Mouse (Mus musculus) midbrain, embryonic 11.5 days (tissue): ENCODE data around the gene Tox2. TPM values are rescaled to one million over a fixed set of nuclear protein-coding genes. Genes with fewer than 3 reads are reported as not detected.
A peak's percentile ranks its signal among the peaks of the same experiment; 100 is the strongest.

Source experiments
- ATAC-seq: fragments of 200-750 bp; cut with Nextera tagmentation; 2 replicates; pipeline ENCODE4 v1.8.0; 2017; ENCODE audit warnings: moderate TSS enrichment, moderate library complexity; ENCODE audit not compliant: low FRiP score
- DNase-seq: peaks from one replicate; pipeline ENCODE4 v3.0.0; 2015; ENCODE audit warnings: low spot score; ENCODE audit errors: missing footprints
- H3K27ac ChIP-seq: fragments of 300-500 bp; sonication (generic); 2 replicates; pipeline ENCODE4 v1.5.1; 2014; ENCODE audit warnings: low read depth, low read length
- H3K27me3 ChIP-seq: fragments of 300-500 bp; sonication (generic); 2 replicates; pipeline ENCODE4 v1.6.1; 2014; ENCODE audit warnings: mild to moderate bottlenecking, low read length, moderate library complexity, mixed read lengths; ENCODE audit not compliant: control insufficient read depth, insufficient read depth
- H3K36me3 ChIP-seq: fragments of 300-500 bp; sonication (generic); 2 replicates; pipeline ENCODE4 v1.6.1; 2014; ENCODE audit warnings: mild to moderate bottlenecking, low read length, moderate library complexity, mixed read lengths; ENCODE audit not compliant: control insufficient read depth, insufficient read depth
- H3K4me1 ChIP-seq: fragments of 300-500 bp; sonication (generic); 2 replicates; pipeline ENCODE4 v1.6.1; 2014; ENCODE audit warnings: low read length; ENCODE audit not compliant: control insufficient read depth, insufficient read depth
- H3K4me2 ChIP-seq: fragments of 300-500 bp; sonication (generic); 2 replicates; pipeline ENCODE4 v1.6.1; 2014; ENCODE audit warnings: mild to moderate bottlenecking, moderate library complexity
- H3K4me3 ChIP-seq: fragments of 300-500 bp; sonication (generic); 2 replicates; pipeline ENCODE4 v1.5.1; 2014; ENCODE audit warnings: low read depth, low read length
- H3K9ac ChIP-seq: fragments of 300-500 bp; sonication (generic); 2 replicates; pipeline ENCODE4 v1.6.1; 2014; ENCODE audit warnings: low read length
- H3K9me3 ChIP-seq: fragments of 300-500 bp; sonication (generic); 2 replicates; pipeline ENCODE4 v1.6.1; 2016; ENCODE audit warnings: low read length; ENCODE audit not compliant: control insufficient read depth
- WGBS: fragments of 180-500 bp; shearing (Covaris S2); extraction: QIAGEN DNeasy Blood & Tissue Kit; methylation state at CpG from one replicate; pipeline ENCODE4 v1.1.7; 2014; 5-methylcytosine and 5-hydroxymethylcytosine counted together
- polyA plus RNA-seq: library from polyadenylated mRNA; unstranded; fragments of >200 nt; fragmentation: Nextera tagmentation; extraction: Ambion mirVana; gene quantifications from 2 replicates; pipeline ENCODE4 v1.2.1, GENCODE M21; 2014

Gene Tox2
- polyA plus RNA-seq, 1 experiment from 2014 or later = 38.2 TPM

DNA sequence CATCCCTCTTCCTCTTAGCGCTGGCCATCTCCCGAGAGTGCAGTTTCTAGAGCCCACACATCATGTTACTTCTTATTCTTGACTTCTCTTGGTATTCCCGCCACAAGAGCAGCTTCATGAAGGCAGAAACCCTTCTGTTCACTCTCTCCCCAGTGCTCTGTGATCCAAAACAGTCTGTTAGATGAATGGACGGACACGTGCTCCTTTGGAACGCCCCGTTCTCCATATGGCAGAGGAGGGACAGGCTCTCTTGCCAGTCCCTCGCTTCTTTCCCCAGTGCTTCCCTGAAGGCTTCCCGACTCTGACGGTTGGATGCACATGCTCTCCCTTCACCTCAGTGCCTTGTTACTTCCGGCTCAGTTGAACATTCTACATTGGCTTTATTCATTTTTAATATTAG lies 15.4 kb upstream of the Tox2 start:
- Histone ChIP-seq H3K9me3 (no peaks in the 10 kb centered on the region), H3K27ac (no peak overlapping the region), H3K9ac (no peak overlapping the region), H3K4me1 (peaks cover 23% of the 10 kb centered on the region), H3K27me3 (no peaks in the 10 kb centered on the region), H3K4me2 (no peak overlapping the region), H3K4me3 (no peak overlapping the region), H3K36me3 (no peaks in the 10 kb centered on the region)
- 62% methylated on average over 11 of the region's 11 CpGs for WGBS
- no peak for DNase-seq
- no peak for ATAC-seq

DNA sequence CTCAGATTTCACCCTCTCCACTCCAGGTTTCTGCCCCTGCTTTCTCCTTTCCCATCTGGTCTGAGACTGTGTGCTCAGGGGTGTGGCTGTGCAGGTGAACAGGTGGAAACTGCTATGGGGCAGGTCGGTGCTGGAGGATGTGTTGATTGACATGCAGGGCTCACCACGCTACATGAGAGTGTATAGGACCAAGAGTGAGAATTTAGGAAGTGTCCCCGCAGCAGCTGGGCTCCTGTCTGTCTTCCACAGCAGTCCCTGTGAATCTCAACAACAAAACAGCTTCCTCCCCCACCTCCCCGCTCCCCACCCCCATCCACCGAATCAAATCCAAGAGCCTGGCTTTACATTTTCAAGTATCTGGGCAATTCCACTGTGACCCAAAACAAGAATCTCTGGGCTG lies 13.3 kb upstream of the Tox2 start:
- Histone ChIP-seq H3K27me3 (no peaks in the 10 kb centered on the region), H3K4me1 (peaks cover 39% of the 10 kb centered on the region), H3K36me3 (no peaks in the 10 kb centered on the region), H3K4me2 (peak overlapping the region; percentile 25; the same call in 1 of the 2 replicates), H3K4me3 (no peak overlapping the region), H3K27ac (peak overlapping the region; percentile 85), H3K9me3 (no peaks in the 10 kb centered on the region), H3K9ac (peak overlapping the region; percentile 52)
- ATAC-seq (peak; percentile 72), DNase-seq (no peak)
- 6% methylated on average over 5 of the region's 5 CpGs for WGBS

DNA sequence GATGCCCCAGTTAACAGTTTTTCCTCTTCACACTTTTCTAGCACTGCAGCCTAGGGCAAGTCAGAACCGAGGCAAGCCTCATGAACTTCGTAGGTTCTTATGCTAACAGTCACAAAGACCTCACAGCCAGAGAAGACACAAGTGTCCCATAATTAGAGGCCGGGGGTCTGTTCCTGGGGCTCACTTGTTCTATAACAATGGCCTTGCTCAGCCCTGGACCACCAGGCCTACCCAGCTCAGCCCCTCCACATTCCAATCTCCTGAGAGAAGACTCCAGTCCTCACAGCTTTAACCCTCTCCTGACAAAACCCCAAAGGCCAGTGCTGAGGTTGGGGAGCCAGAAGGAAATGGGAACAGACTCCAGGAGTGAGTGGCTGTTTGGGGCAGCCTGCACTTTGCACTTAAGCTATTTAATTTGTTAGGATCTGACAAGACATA lies 12.9 kb upstream of the Tox2 start:
- Histone ChIP-seq H3K4me1 (peaks cover 44% of the 10 kb centered on the region), H3K9ac (peak overlapping the region; percentile 52), H3K27ac (peak overlapping the region; percentile 85), H3K4me3 (no peak overlapping the region), H3K4me2 (peak overlapping the region; percentile 25; the same call in 1 of the 2 replicates), H3K9me3 (no peaks in the 10 kb centered on the region), H3K27me3 (no peaks in the 10 kb centered on the region), H3K36me3 (no peaks in the 10 kb centered on the region)
- 0% methylated on average over 3 of the region's 3 CpGs for WGBS
- peak; percentile 96 for DNase-seq
- ATAC-seq = peak; percentile 93

DNA sequence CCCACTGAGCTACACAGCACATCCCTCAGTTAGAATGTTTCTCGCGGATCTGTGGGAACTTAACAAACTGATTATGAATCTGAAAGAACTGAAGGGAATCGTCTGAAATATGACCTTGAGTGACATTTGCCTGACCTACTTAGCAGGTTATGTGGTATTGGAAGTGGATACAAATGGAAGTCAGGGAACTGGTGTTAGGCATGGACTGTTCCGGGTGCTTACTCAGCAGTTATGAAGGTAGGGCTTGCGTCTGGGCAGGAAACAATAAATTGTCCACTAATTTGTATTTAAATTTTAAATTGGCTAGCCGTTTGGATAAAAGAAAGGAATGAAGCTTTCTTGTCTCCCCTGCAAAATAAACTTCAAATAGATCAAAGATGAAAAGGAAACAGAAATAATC lies 10.4 kb upstream of the Tox2 start:
- no peak for DNase-seq
- Histone ChIP-seq H3K9me3 (no peaks in the 10 kb centered on the region), H3K4me1 (peaks cover 58% of the 10 kb centered on the region), H3K36me3 (no peaks in the 10 kb centered on the region), H3K4me3 (no peak overlapping the region), H3K27ac (no peak overlapping the region), H3K27me3 (no peaks in the 10 kb centered on the region), H3K4me2 (no peak overlapping the region), H3K9ac (no peak overlapping the region)
- no peak for ATAC-seq
- 73% methylated on average over 6 of the region's 6 CpGs for WGBS

DNA sequence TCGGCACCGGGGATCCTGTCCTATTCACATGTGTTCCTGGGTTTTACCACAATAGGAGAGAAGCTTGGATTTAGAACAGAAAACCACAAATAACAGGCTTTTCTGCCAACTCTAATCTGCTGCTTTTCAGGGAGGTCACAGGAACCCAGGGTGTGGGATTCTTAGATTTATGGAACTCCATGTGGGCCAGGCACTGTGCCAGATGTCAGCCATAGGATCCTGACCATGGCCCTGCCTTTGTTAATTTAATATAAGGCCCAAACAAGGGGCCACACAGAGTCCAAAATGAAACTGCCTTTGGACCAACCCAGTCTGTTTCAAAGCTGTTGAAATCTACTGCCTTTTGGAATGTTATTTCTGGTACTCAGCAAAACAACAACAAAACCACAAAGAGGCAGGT lies 8.9 kb upstream of the Tox2 start:
- peaks cover 57% of the 10 kb centered on the region for H3K4me1 ChIP-seq
- peak overlapping the region; percentile 7; the same call in 1 of the 2 replicates for H3K9ac ChIP-seq
- no peak overlapping the region for H3K4me3 ChIP-seq
- no peaks in the 10 kb centered on the region for H3K9me3 ChIP-seq
- peak overlapping the region; percentile 26; the same call in 1 of the 2 replicates for H3K27ac ChIP-seq
- ATAC-seq = no peak
- WGBS = 31% methylated on average over 2 of the region's 2 CpGs
- no peaks in the 10 kb centered on the region for H3K36me3 ChIP-seq
- no peaks in the 10 kb centered on the region for H3K27me3 ChIP-seq
- no peak overlapping the region for H3K4me2 ChIP-seq
- DNase-seq = peak; percentile 89

DNA sequence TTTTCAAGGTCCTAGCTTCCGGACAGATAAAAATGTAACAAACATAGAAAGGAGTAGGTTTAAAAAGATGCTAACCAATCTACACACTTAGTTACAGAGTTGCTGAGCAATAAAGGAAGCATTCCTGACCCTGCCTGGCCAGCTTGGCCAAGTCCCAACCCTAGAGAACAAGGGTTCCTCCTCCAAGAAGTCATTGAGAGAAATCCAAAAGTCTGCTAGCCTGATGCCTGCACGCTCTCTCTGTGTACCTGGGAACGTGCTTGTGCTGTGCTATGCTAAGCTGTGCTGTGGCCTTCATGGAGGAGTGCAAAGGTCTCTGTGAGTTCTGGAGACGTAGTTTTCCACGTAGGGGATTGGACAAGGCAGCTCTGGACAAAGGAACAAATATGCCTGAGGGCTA lies 8.4 kb upstream of the Tox2 start:
- Histone ChIP-seq H3K27ac (peak overlapping the region; percentile 26; the same call in 1 of the 2 replicates), H3K4me2 (no peak overlapping the region), H3K4me3 (no peak overlapping the region), H3K27me3 (no peaks in the 10 kb centered on the region), H3K36me3 (no peaks in the 10 kb centered on the region), H3K9me3 (no peaks in the 10 kb centered on the region), H3K9ac (no peak overlapping the region), H3K4me1 (peaks cover 52% of the 10 kb centered on the region)
- WGBS = 61% methylated on average over 5 of the region's 5 CpGs
- DNase-seq (no peak), ATAC-seq (no peak)

DNA sequence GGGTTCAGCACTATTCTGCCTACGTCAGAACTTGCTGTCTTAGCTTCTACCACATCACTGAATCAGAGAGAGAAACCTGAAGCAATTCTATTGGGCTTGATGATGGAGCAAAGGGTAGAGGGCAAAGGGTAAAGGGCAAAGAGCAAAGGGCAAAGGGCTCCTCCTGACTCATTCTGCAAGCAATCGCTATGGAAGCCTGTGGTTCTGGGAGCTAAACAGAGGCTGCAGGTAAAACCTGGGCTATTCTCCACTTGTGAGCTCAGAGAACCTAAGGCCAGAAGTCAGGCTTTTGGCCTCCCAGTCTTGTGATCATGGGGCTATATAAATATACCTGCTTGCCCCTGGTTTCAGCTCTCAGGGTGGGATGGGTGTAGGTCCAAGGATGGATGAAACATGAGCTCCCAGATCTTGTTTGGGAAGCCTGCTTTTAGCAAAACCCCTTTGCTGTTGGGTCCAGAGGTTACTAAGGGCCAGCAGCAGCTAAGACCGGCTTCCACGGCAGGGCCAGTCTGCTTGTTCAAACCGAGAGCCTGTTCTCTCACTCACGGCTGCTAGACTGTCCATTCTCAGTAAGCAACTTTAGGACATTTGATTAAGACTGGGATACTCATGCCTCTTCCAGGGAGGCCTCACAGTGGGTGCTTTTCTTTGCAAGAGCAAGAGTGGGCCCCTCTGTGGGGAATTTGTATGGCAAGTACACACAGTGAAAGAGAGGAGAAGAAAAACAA lies 7.7 kb upstream of the Tox2 start:
- 8% methylated on average over 6 of the region's 6 CpGs for WGBS
- Histone ChIP-seq H3K27me3 (no peaks in the 10 kb centered on the region), H3K4me1 (peaks cover 45% of the 10 kb centered on the region), H3K36me3 (no peaks in the 10 kb centered on the region), H3K4me3 (no peak overlapping the region), H3K9me3 (no peaks in the 10 kb centered on the region), H3K9ac (peak overlapping the region; percentile 41; the same call in 1 of the 2 replicates), H3K27ac (peak overlapping the region; percentile 86), H3K4me2 (peak overlapping the region; percentile 24; the same call in 1 of the 2 replicates)
- ATAC-seq = peak; percentile 45; the same call in 1 of the 2 replicates
- peak; percentile 93 for DNase-seq

DNA sequence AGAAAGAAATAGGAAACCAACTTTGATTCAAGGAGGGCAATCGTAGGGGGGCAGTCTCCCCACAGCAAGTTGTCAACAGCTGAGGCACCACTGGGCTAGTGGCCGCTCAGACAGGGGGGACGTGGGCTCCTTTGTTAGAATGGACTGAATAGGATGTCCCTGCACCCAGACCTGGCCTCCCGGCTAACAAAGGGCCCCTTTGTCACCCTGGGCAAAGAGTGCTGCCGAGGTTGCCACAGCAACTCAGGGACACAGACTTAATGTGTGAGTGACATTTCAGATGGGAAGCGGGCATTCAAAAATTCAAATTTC lies 7.1 kb upstream of the Tox2 start:
- H3K9ac ChIP-seq = peak overlapping the region; percentile 41; the same call in 1 of the 2 replicates
- no peaks in the 10 kb centered on the region for H3K36me3 ChIP-seq
- peak overlapping the region; percentile 86 for H3K27ac ChIP-seq
- ATAC-seq (peak; percentile 92), DNase-seq (peak; percentile 94)
- H3K4me2 ChIP-seq = peak overlapping the region; percentile 24; the same call in 1 of the 2 replicates
- H3K4me3 ChIP-seq = no peak overlapping the region
- H3K9me3 ChIP-seq = no peaks in the 10 kb centered on the region
- WGBS = 4% methylated on average over 6 of the region's 6 CpGs
- no peaks in the 10 kb centered on the region for H3K27me3 ChIP-seq
- H3K4me1 ChIP-seq = peaks cover 40% of the 10 kb centered on the region

DNA sequence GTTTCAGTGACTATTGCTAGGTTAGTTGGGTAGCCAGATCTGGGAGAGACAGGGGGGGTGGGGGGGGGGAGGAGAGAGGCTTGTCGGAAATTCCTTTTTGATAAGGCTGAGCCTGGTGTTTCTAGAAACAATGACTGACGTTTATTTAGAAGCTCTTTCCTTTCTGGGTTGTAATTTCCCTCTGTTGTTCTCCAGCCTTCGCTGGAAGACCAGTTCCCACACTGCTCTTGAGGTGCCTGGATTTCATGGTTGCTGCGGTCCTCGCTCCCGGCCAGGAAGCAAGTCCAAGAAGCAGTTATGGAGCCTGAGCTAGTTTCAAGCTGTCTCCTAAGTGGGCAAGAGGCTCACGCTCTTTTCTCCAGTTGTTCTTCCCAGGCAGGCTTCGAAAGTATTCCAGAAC lies 1.0 kb upstream of the Tox2 start:
- Histone ChIP-seq H3K4me1 (peaks cover 27% of the 10 kb centered on the region), H3K27me3 (no peaks in the 10 kb centered on the region), H3K9ac (peak overlapping the region; percentile 87), H3K9me3 (no peaks in the 10 kb centered on the region; the same call in 1 of the 2 replicates), H3K27ac (peak overlapping the region; percentile 14; the same call in 1 of the 2 replicates), H3K4me2 (peak overlapping the region; percentile 90; the same call in 1 of the 2 replicates), H3K4me3 (no peak overlapping the region), H3K36me3 (no peaks in the 10 kb centered on the region)
- no peak for ATAC-seq
- peak; percentile 86 for DNase-seq
- 49% methylated on average over 8 of the region's 8 CpGs for WGBS
